In the genomic region with DNA sequence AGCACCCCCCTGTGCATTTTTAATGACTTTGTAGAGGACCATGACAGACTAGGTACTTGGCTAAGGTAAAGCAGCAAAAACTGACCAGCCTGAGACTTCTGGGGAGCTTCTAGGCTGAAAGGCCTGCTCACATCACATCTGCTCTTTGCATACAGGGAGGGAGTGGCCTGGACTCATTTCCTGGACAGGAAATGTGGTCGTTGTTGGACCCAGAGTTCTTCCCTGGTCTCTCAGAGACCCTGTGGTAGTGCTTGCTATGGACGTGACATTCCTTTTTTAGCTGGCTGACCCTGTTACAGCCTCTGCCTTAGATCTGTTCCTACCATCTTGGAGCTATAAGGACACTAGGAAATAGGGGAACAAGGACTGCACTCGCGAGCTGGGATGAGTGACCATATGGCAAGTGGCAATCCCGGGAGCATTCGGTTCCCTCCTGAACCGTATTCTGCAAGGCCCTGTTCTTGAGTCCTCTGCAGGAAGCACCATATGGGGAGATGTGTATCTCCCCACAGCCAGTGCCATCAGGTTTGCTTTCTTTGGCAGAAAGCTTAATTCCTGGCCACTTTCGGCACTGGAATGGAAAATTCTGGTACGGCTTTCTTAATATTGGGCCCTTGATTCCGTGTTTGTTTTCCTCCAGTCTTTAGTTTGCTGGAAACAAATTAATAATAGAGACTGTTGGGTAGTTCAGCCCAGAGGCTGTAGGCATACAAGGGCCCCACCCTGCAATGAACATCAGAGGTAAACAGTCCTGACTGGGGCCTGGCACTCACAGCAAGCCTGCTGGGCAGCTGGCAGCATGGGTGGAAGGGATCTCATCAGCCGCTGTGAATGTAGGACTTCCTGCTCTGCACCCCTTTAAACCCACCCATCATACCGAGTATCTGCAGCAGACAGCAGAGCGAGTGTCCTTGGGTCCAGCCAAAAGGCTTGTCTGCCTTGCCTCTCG, we compare ENCODE assay signal across 10 mouse cellular contexts. TPM values are rescaled to one million over a fixed set of nuclear protein-coding genes. Genes with fewer than 3 reads are reported as not detected.
DNase-seq lines count a peak whose midpoint lies in the region; ATAC-seq lines count a peak whose summit lies in the region.
"Had no signal": no experiment of that assay in that cellular context is flagged by ENCODE, and none has a peak within 500 bp of the region (broad histone marks: within the 10 kb centered on the region; RNA-seq: fewer than 3 reads in every experiment).

No protein-coding gene starts in this region.

- H3K9me3 ChIP-seq in hindbrain, embryonic 14.5 days (ENCODE audit: control insufficient read depth, low read length) = no peaks in the 10 kb centered on the region
- no peaks in the 10 kb centered on the region for H3K9me3 ChIP-seq in hindbrain, embryonic 12.5 days (replicated peaks)
- H3K9me3 ChIP-seq: embryonic facial prominence, embryonic 13.5 days; neural tube, embryonic 15.5 days had no signal

- no peak for DNase-seq in hindbrain, embryonic 14.5 days (ENCODE audit: low spot score)
- peak; percentile 33 for DNase-seq in 416B (ENCODE audit: low read depth)
- DNase-seq in cerebellum, adult 18-20 months = peak; percentile 82 to 84
- peak; percentile 25 for DNase-seq in heart, postnatal 25 days (ENCODE audit: low spot score)
- DNase-seq in B cell, adult 2 months = no peak

- intact Hi-C loops in heart, postnatal 25 days (cut with DNase I) = no loop called here

- H3K27me3 ChIP-seq in hindbrain, embryonic 14.5 days (ENCODE audit: control insufficient read depth, insufficient read depth, low read length) = no peaks in the 10 kb centered on the region
- H3K27me3 ChIP-seq in hindbrain, embryonic 12.5 days = no peaks in the 10 kb centered on the region
- H3K27me3 ChIP-seq: embryonic facial prominence, embryonic 13.5 days; neural tube, embryonic 15.5 days had no signal

- no peak overlapping the region for H3K4me3 ChIP-seq in hindbrain, embryonic 14.5 days (replicated peaks; ENCODE audit: low read length)
- no peak overlapping the region for H3K4me3 ChIP-seq in hindbrain, embryonic 12.5 days
- H3K4me3 ChIP-seq: embryonic facial prominence, embryonic 13.5 days; neural tube, embryonic 15.5 days had no signal

- no peak for ATAC-seq in hindbrain, embryonic 14.5 days (ENCODE audit: low FRiP score)
- ATAC-seq in hindbrain, embryonic 12.5 days (ENCODE audit: low FRiP score) = no peak
- no peak for ATAC-seq in megakaryocyte progenitor cell, adult 5-6 weeks (replicated peaks; ENCODE audit: poor library complexity)
- ATAC-seq in monocyte, adult 5-6 weeks (replicated peaks; ENCODE audit: insufficient number of reproducible peaks, low FRiP score, low TSS enrichment, poor library complexity, severe bottlenecking) = no peak

- H3K36me3 ChIP-seq in hindbrain, embryonic 14.5 days (replicated peaks; ENCODE audit: control insufficient read depth, insufficient read depth) = peaks cover 27% of the 10 kb centered on the region
- H3K36me3 ChIP-seq in hindbrain, embryonic 12.5 days = peaks cover 11% of the 10 kb centered on the region

- 0 out of 2 replicates have a peak, but pooled peaks cover 3% of the 10 kb centered on the region for H3K4me1 ChIP-seq in hindbrain, embryonic 14.5 days (replicated peaks; ENCODE audit: control insufficient read depth, insufficient read depth, low read length)
- H3K4me1 ChIP-seq in hindbrain, embryonic 12.5 days = no peaks in the 10 kb centered on the region
- H3K4me1 ChIP-seq: embryonic facial prominence, embryonic 13.5 days; neural tube, embryonic 15.5 days had no signal

- WGBS in hindbrain, embryonic 14.5 days = 80% methylated on average over 14 of the region's 14 CpGs
- 84% methylated on average over 14 of the region's 14 CpGs for WGBS in hindbrain, embryonic 12.5 days

- no peak overlapping the region for H3K9ac ChIP-seq in hindbrain, embryonic 14.5 days
- no peak overlapping the region for H3K9ac ChIP-seq in hindbrain, embryonic 12.5 days
- H3K9ac ChIP-seq: embryonic facial prominence, embryonic 13.5 days; neural tube, embryonic 15.5 days had no signal

- H3K27ac ChIP-seq in hindbrain, embryonic 14.5 days = peak overlapping the region; percentile 20; the same call in 1 of the 2 replicates
- H3K27ac ChIP-seq in hindbrain, embryonic 12.5 days = no peak overlapping the region
- H3K27ac ChIP-seq: embryonic facial prominence, embryonic 13.5 days; neural tube, embryonic 15.5 days had no signal

- H3K4me2 ChIP-seq in hindbrain, embryonic 14.5 days (replicated peaks) = no peak overlapping the region
- no peak overlapping the region for H3K4me2 ChIP-seq in hindbrain, embryonic 12.5 days (replicated peaks)
- H3K4me2 ChIP-seq: embryonic facial prominence, embryonic 13.5 days; neural tube, embryonic 15.5 days had no signal

RNA-seq across cellular contexts. Expression of a gene that starts 30.0 kb away (rescaled TPM):
- polyA plus RNA-seq in hindbrain, embryonic 14.5 days (2014; fragmentation: Nextera tagmentation; extraction: Ambion mirVana) = 47.6 and 52.9 TPM in 2 replicates
- polyA plus RNA-seq in hindbrain, embryonic 12.5 days (2016; fragmentation: Nextera tagmentation; extraction: Ambion mirVana) = 14.3 and 17.2 TPM in 2 replicates
- total RNA-seq in heart, postnatal 25 days (2021) = 10 to 100 TPM; 47.7 to 67.9 TPM
- 114 and 116 TPM in 2 replicates for total RNA-seq in megakaryocyte progenitor cell, adult 5-6 weeks (2015)
- 100 and 122 TPM in 2 replicates for total RNA-seq in megakaryocyte progenitor cell, adult 5-6 weeks (2017)
- total RNA-seq in monocyte, adult 5-6 weeks (2017) = 124 to 167 TPM (median 145 TPM) in 3 replicates

Comparison
In these comparisons a context has a peak if more than half of its experiments do, and no peak if none do; other contexts are left out.
1. DNase-seq: peak in 416B (single experiment), cerebellum, adult 18-20 months (2 of 2) and heart, postnatal 25 days (single experiment); none in hindbrain, embryonic 14.5 days (single experiment) and B cell, adult 2 months (0 of 2).